Comparison of ENCODE assay signal across 13 mouse cellular contexts in genomic region chr12:112163981-112164839, GRCm38 (mm10). TPM values are rescaled to one million over a fixed set of nuclear protein-coding genes. Genes with fewer than 3 reads are reported as not detected.
DNase-seq lines count a peak whose midpoint lies in the region; ATAC-seq and TF ChIP-seq lines count a peak whose summit lies in the region.
"Had no signal": no experiment of that assay in that cellular context is flagged by ENCODE, and none has a peak within 500 bp of the region (broad histone marks: within the 10 kb centered on the region; RNA-seq: fewer than 3 reads in every experiment).

No protein-coding gene starts in this region.

- H3K4me2 ChIP-seq in liver, embryonic 11.5 days, result no peak overlapping the region
- no peak overlapping the region for H3K4me2 ChIP-seq in embryonic facial prominence, embryonic 14.5 days (ENCODE audit: low read depth, low read length)
- H3K4me2 ChIP-seq in intestine, postnatal 0 days (replicated peaks; ENCODE audit: low read depth), result no peak overlapping the region
- no peak overlapping the region for H3K4me2 ChIP-seq in neural tube, embryonic 14.5 days (ENCODE audit: low read depth, low read length)

- no peaks in the 10 kb centered on the region for H3K36me3 ChIP-seq in liver, embryonic 11.5 days (ENCODE audit: control insufficient read depth, insufficient read depth, low read length)
- H3K36me3 ChIP-seq in embryonic facial prominence, embryonic 14.5 days (ENCODE audit: control insufficient read depth, insufficient read depth, low read length), result 0 out of 2 replicates have a peak, but pooled peaks cover 8% of the 10 kb centered on the region
- no peaks in the 10 kb centered on the region for H3K36me3 ChIP-seq in intestine, postnatal 0 days (ENCODE audit: control insufficient read depth, insufficient read depth)
- H3K36me3 ChIP-seq in neural tube, embryonic 14.5 days (ENCODE audit: control insufficient read depth, insufficient read depth, low read length), result no peaks in the 10 kb centered on the region

- H3K27ac ChIP-seq in liver, embryonic 11.5 days (ENCODE audit: low read depth, low read length), result no peak overlapping the region
- no peak overlapping the region for H3K27ac ChIP-seq in embryonic facial prominence, embryonic 14.5 days (replicated peaks; ENCODE audit: low read depth, low read length)
- no peak overlapping the region for H3K27ac ChIP-seq in intestine, postnatal 0 days (ENCODE audit: low read depth, low read length)
- no peak overlapping the region for H3K27ac ChIP-seq in neural tube, embryonic 14.5 days (ENCODE audit: low read depth, low read length)
- H3K27ac ChIP-seq: macrophage had no signal

- H3K4me3 ChIP-seq in liver, embryonic 11.5 days (ENCODE audit: low read depth, low read length), result no peak overlapping the region
- no peak overlapping the region for H3K4me3 ChIP-seq in embryonic facial prominence, embryonic 14.5 days (ENCODE audit: low read depth, low read length)
- no peak overlapping the region for H3K4me3 ChIP-seq in intestine, postnatal 0 days (ENCODE audit: low read depth, low read length)
- H3K4me3 ChIP-seq in neural tube, embryonic 14.5 days (ENCODE audit: low read depth, low read length), result no peak overlapping the region

- DNase-seq in liver, embryonic 11.5 days (ENCODE audit: low spot score), result no peak
- DNase-seq in liver, result no peak
- DNase-seq in embryonic facial prominence, embryonic 14.5 days (ENCODE audit: low spot score), result no peak
- DNase-seq in gastrocnemius, adult 18-20 months (ENCODE audit: low spot score), result no peak
- DNase-seq in lung, postnatal 10 days, result no peak
- DNase-seq in cerebellum, adult 9-10 months, result no peak
- DNase-seq: adrenal gland, postnatal 36 days; gastrocnemius, postnatal 36 days; thymus, postnatal 36 days had no signal

- WGBS in liver, embryonic 11.5 days, result 30% methylated on average over 16 of the region's 16 CpGs
- 31% methylated on average over 16 of the region's 16 CpGs for WGBS in embryonic facial prominence, embryonic 14.5 days
- 34% methylated on average over 16 of the region's 16 CpGs for WGBS in intestine, postnatal 0 days
- 16% methylated on average over 16 of the region's 16 CpGs for WGBS in neural tube, embryonic 14.5 days

- H3K27me3 ChIP-seq in liver, embryonic 11.5 days (replicated peaks; ENCODE audit: control insufficient read depth, insufficient read depth, low read length), result no peaks in the 10 kb centered on the region
- no peaks in the 10 kb centered on the region for H3K27me3 ChIP-seq in embryonic facial prominence, embryonic 14.5 days (replicated peaks; ENCODE audit: control insufficient read depth, insufficient read depth, low read length)
- no peaks in the 10 kb centered on the region for H3K27me3 ChIP-seq in intestine, postnatal 0 days (replicated peaks; ENCODE audit: control insufficient read depth, insufficient read depth, low read length)
- 0 out of 2 replicates have a peak, but pooled peaks cover 4% of the 10 kb centered on the region for H3K27me3 ChIP-seq in neural tube, embryonic 14.5 days (ENCODE audit: control insufficient read depth, insufficient read depth, low read length)

- H3K9me3 ChIP-seq in liver, embryonic 11.5 days (ENCODE audit: control insufficient read depth, low read length), result no peaks in the 10 kb centered on the region
- H3K9me3 ChIP-seq in embryonic facial prominence, embryonic 14.5 days (ENCODE audit: control insufficient read depth, low read length), result no peaks in the 10 kb centered on the region
- no peaks in the 10 kb centered on the region for H3K9me3 ChIP-seq in intestine, postnatal 0 days (ENCODE audit: control insufficient read depth)
- H3K9me3 ChIP-seq in neural tube, embryonic 14.5 days (ENCODE audit: control insufficient read depth, low read length), result no peaks in the 10 kb centered on the region

- ATAC-seq in liver, embryonic 11.5 days (replicated peaks; ENCODE audit: low FRiP score), result peak; percentile 40
- ATAC-seq in embryonic facial prominence, embryonic 14.5 days (ENCODE audit: low read depth), result peak; percentile 59; the same call in 1 of the 2 replicates
- ATAC-seq in intestine, postnatal 0 days, result peak; percentile 24
- ATAC-seq in neural tube, embryonic 14.5 days (ENCODE audit: low read depth), result peak; percentile 41; the same call in 1 of the 2 replicates

- TF ChIP-seq CTCF in intestine, postnatal 0 days (IDR thresholded peaks at IDR 0.05; ENCODE audit: low read depth), result no peak

- H3K9ac ChIP-seq in liver, embryonic 11.5 days (ENCODE audit: low read depth, low read length), result no peak overlapping the region
- H3K9ac ChIP-seq in embryonic facial prominence, embryonic 14.5 days (ENCODE audit: low read depth, low read length), result no peak overlapping the region
- no peak overlapping the region for H3K9ac ChIP-seq in intestine, postnatal 0 days (ENCODE audit: low read depth, low read length)
- H3K9ac ChIP-seq in neural tube, embryonic 14.5 days (replicated peaks; ENCODE audit: low read depth, low read length), result no peak overlapping the region

- H3K4me1 ChIP-seq in liver, embryonic 11.5 days (replicated peaks; ENCODE audit: control insufficient read depth, insufficient read depth, low read length), result peaks cover 15% of the 10 kb centered on the region
- H3K4me1 ChIP-seq in embryonic facial prominence, embryonic 14.5 days (ENCODE audit: control insufficient read depth, insufficient read depth, low read length), result peaks cover 6% of the 10 kb centered on the region
- H3K4me1 ChIP-seq in intestine, postnatal 0 days (replicated peaks; ENCODE audit: control insufficient read depth, insufficient read depth, low read length), result no peaks in the 10 kb centered on the region
- peaks cover 29% of the 10 kb centered on the region for H3K4me1 ChIP-seq in neural tube, embryonic 14.5 days (ENCODE audit: control insufficient read depth, insufficient read depth, low read length)

RNA-seq across cellular contexts. Expression of gene Kif26a, which starts 18.2 kb away (rescaled TPM):
- polyA plus RNA-seq in liver, embryonic 11.5 days (2014; fragmentation: Nextera tagmentation; extraction: Ambion mirVana), result 0.52 and 0.59 TPM in 2 replicates
- 4.0 TPM in 2 replicates for polyA plus RNA-seq in embryonic facial prominence, embryonic 14.5 days (2014; fragmentation: Nextera tagmentation; extraction: Ambion mirVana)
- 0.89 and 1.1 TPM in 2 replicates for polyA plus RNA-seq in intestine, postnatal 0 days (2015; fragmentation: Nextera tagmentation; extraction: Ambion mirVana)
- 3.5 and 4.4 TPM in 2 replicates for polyA plus RNA-seq in neural tube, embryonic 14.5 days (2014; fragmentation: Nextera tagmentation; extraction: Ambion mirVana)
- 1 to 10 TPM; 2.7 to 4.5 TPM for total RNA-seq in gastrocnemius, adult 18-20 months (2021)
- polyA plus RNA-seq: macrophage had no signal

RNA-seq across cellular contexts. Expression of gene Aspg, which starts 57.7 kb away (rescaled TPM):
- polyA plus RNA-seq in liver, embryonic 11.5 days (2014; fragmentation: Nextera tagmentation; extraction: Ambion mirVana), result 0.38 and 0.73 TPM in 2 replicates
- 1.4 and 2.6 TPM in 2 replicates for polyA plus RNA-seq in embryonic facial prominence, embryonic 14.5 days (2014; fragmentation: Nextera tagmentation; extraction: Ambion mirVana)
- polyA plus RNA-seq in intestine, postnatal 0 days (2015; fragmentation: Nextera tagmentation; extraction: Ambion mirVana), result 14.3 and 14.4 TPM in 2 replicates
- polyA plus RNA-seq in neural tube, embryonic 14.5 days (2014; fragmentation: Nextera tagmentation; extraction: Ambion mirVana), result 0.23 and 0.26 TPM in 2 replicates
- not detected for total RNA-seq in gastrocnemius, adult 18-20 months (2021)
- total RNA-seq: MEL had no signal
- polyA plus RNA-seq: macrophage had no signal
